Mouse (Mus musculus): Measurements from ENCODE around the gene Fanca. TPM values are rescaled to one million over a fixed set of nuclear protein-coding genes. Genes with fewer than 3 reads are reported as not detected.

The Fanca gene
- total and polyA plus RNA-seq, 3 experiments, result 26.2 to 48.7 (median 30.3) TPM

DNA sequence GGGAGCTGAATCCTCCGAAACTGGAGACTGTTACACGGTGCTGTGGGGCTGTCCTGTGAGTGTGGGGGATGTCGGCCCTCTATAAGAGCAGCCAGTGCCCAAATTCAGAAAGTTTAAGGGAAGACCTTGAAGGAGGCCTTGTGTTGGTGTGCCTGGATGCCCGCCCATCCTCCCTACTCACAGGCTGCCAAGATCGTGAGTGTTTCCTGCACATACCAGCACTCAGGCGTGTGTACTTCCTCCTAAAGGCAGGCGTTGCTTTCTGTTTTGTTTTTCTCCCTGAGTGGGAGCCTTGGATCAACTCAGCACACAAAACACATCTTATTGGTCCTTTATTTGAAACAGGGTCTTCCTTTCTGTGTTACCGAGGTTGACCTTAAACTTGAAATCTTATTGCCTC lies 23.9 kb upstream of the Fanca start:
- Histone ChIP-seq H3K9me3 (replicated peaks) (no peaks in the 10 kb centered on the region), H3K27me3 (ENCODE audit: insufficient read depth, low read length) (peaks cover 39% of the 10 kb centered on the region), H3K4me3 (ENCODE audit: low read depth, low read length) (no peak overlapping the region), H3K36me3 (replicated peaks) (no peaks in the 10 kb centered on the region), H3K4me1 (ENCODE audit: insufficient read depth, low read depth, low read length) (peaks cover 11% of the 10 kb centered on the region; the same call in 1 of the 2 replicates)
- TF ChIP-seq GATA1 (IDR thresholded peaks at IDR 0.05; ENCODE audit: borderline replicate concordance, low read length), result no peak
- TF ChIP-seq CTCF (IDR thresholded peaks at IDR 0.05; ENCODE audit: low read depth, low read length), result no peak
- TF ChIP-seq POLR2AphosphoS5 (IDR thresholded peaks at IDR 0.05; ENCODE audit: insufficient replicate concordance, low read depth, low read length), result no peak
- no peak for TF ChIP-seq GATA2 (IDR thresholded peaks at IDR 0.05; ENCODE audit: borderline replicate concordance, low read depth, low read length)
- TF ChIP-seq TAL1 (conservative IDR thresholded peaks at IDR 0.05; ENCODE audit: low read depth, low read length), result no peak
- ATAC-seq (ENCODE audit: extremely low read depth, insufficient number of reproducible peaks, low FRiP score, poor library complexity, severe bottlenecking), result no peak
- DNase-seq (ENCODE audit: low spot score), result no peak

DNA sequence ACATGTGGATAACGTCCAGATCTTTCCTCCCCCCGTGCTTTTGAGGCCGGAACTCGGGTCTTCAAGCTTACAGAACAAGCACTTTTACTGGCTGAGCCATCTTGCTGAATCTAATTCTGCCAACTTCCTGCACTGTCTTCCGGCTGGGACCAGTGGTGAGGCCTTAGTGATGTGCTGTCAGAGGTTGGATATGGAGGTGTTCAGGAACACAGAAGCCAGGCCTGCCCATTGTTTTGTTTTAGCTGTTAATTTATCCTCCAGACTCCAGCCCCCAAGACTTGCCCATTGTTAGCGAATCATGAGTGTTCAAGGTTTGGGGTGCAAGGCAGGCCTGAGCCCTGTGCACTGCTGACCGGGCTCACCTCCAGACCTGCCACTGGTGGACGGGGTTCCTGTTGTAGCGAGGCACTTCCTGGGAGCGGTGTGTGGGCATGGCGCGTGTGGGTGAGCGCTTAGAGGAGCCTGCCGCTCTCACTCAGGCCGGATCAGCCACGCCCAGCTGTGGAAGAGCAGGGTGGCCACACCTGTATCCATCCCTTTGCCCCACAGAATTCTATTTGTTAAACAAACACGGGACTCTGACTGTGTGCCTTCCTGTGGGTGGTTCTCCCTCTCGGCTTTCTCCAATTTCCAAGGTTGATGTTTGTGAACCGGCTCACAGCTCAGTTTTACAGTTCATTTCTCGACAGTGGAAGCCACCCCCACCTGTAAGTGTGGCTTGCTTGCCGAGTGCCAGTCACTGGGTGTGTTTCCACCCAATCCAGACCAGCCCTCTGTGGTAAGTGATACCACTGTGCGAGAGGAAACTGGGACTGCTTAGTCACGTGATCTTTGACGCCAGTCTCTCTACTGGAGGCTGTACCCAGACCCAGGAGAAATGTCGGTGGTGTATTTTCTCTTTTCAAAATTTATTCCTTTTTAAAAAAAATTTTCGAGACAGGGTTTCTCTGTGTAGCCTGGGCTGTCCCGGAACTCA lies 23.0 kb upstream of the Fanca start:
- Histone ChIP-seq H3K4me1 (ENCODE audit: insufficient read depth, low read depth, low read length) (peaks cover 11% of the 10 kb centered on the region; the same call in 1 of the 2 replicates), H3K36me3 (replicated peaks) (no peaks in the 10 kb centered on the region), H3K4me3 (ENCODE audit: low read depth, low read length) (no peak overlapping the region), H3K27me3 (ENCODE audit: insufficient read depth, low read length) (peaks cover 38% of the 10 kb centered on the region), H3K9me3 (replicated peaks) (no peaks in the 10 kb centered on the region)
- DNase-seq (ENCODE audit: low spot score) (no peak), ATAC-seq (ENCODE audit: extremely low read depth, insufficient number of reproducible peaks, low FRiP score, poor library complexity, severe bottlenecking) (no peak)
- no peak for TF ChIP-seq TAL1 (conservative IDR thresholded peaks at IDR 0.05; ENCODE audit: low read depth, low read length)
- TF ChIP-seq GATA1 (IDR thresholded peaks at IDR 0.05; ENCODE audit: borderline replicate concordance, low read length), result no peak
- TF ChIP-seq POLR2AphosphoS5 (IDR thresholded peaks at IDR 0.05; ENCODE audit: insufficient replicate concordance, low read depth, low read length), result no peak
- no peak for TF ChIP-seq GATA2 (IDR thresholded peaks at IDR 0.05; ENCODE audit: borderline replicate concordance, low read depth, low read length)
- TF ChIP-seq CTCF (IDR thresholded peaks at IDR 0.05; ENCODE audit: low read depth, low read length), result no peak

DNA sequence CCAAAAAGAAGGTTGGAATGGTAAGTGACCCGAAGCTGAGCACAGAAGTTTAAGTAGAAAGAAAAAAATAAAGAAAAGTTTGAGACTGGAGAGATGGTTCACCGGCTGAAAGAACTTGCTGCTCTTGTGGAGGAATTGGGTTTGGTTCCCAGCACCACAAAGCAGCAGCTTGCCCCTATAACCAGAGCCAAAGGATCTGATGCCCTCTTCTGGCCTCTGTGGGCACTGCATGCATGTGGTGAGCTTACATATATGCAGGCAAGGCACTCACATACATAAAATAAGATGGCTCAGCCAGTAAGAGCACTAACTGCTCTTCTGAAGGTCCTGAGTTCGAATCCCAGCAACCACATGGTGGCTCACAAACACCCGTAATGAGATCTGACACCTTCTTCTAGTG lies 21.7 kb upstream of the Fanca start:
- DNase-seq (ENCODE audit: low spot score), result no peak

GRCm38 (mm10) chr8:123337475-123337874 lies 19.1 kb upstream of the Fanca start:
- H3K4me3 ChIP-seq (ENCODE audit: low read depth, low read length), result no peak overlapping the region
- no peaks in the 10 kb centered on the region for H3K36me3 ChIP-seq (replicated peaks)
- peaks cover 44% of the 10 kb centered on the region for H3K27me3 ChIP-seq (ENCODE audit: insufficient read depth, low read length)
- TF ChIP-seq GATA2 (IDR thresholded peaks at IDR 0.05; ENCODE audit: borderline replicate concordance, low read depth, low read length) (no peak), CTCF (IDR thresholded peaks at IDR 0.05; ENCODE audit: low read depth, low read length) (no peak), POLR2AphosphoS5 (IDR thresholded peaks at IDR 0.05; ENCODE audit: insufficient replicate concordance, low read depth, low read length) (no peak), GATA1 (IDR thresholded peaks at IDR 0.05; ENCODE audit: borderline replicate concordance, low read length) (no peak), TAL1 (conservative IDR thresholded peaks at IDR 0.05; ENCODE audit: low read depth, low read length) (no peak)
- DNase-seq (ENCODE audit: low spot score) (no peak), ATAC-seq (ENCODE audit: extremely low read depth, insufficient number of reproducible peaks, low FRiP score, poor library complexity, severe bottlenecking) (no peak)
- peaks cover 13% of the 10 kb centered on the region for H3K4me1 ChIP-seq (ENCODE audit: insufficient read depth, low read depth, low read length)
- H3K9me3 ChIP-seq (replicated peaks), result no peaks in the 10 kb centered on the region

More for the DNA sequence above, 21.7 kb upstream of the Fanca start:
- H3K4me1 ChIP-seq (ENCODE audit: insufficient read depth, low read depth, low read length), result peaks cover 8% of the 10 kb centered on the region; the same call in 1 of the 2 replicates
- no peaks in the 10 kb centered on the region for H3K9me3 ChIP-seq (replicated peaks)
- TF ChIP-seq CTCF (IDR thresholded peaks at IDR 0.05; ENCODE audit: low read depth, low read length) (no peak), TAL1 (conservative IDR thresholded peaks at IDR 0.05; ENCODE audit: low read depth, low read length) (no peak), POLR2AphosphoS5 (IDR thresholded peaks at IDR 0.05; ENCODE audit: insufficient replicate concordance, low read depth, low read length) (no peak), GATA2 (IDR thresholded peaks at IDR 0.05; ENCODE audit: borderline replicate concordance, low read depth, low read length) (no peak)
- ATAC-seq (ENCODE audit: extremely low read depth, insufficient number of reproducible peaks, low FRiP score, poor library complexity, severe bottlenecking), result no peak
- H3K27me3 ChIP-seq (ENCODE audit: insufficient read depth, low read length), result peaks cover 35% of the 10 kb centered on the region
- no peak overlapping the region for H3K4me3 ChIP-seq (ENCODE audit: low read depth, low read length)
- H3K36me3 ChIP-seq (replicated peaks), result no peaks in the 10 kb centered on the region

DNA sequence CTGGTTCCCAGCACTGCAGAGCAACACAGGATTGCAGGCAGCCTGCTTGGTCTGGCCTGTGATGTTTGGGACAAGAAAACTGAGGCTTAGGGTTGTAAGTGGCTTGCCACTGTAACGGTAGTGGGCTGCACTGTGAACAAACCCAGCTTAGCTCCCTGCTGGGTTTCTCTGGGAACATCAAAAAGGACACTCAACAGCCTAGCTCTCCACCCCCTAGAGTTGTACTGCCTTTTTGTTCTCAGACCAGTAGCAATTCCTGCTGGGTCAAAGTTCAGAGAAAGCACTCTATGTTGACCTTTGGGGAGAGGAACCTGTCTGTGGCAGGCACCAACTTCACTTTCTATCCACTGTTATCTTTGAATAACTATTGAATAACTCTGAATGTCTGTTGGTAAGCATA lies 16.1 kb upstream of the Fanca start:
- ATAC-seq (ENCODE audit: extremely low read depth, insufficient number of reproducible peaks, low FRiP score, poor library complexity, severe bottlenecking) (no peak), DNase-seq (ENCODE audit: low spot score) (no peak)
- TF ChIP-seq GATA2 (IDR thresholded peaks at IDR 0.05; ENCODE audit: borderline replicate concordance, low read depth, low read length) (no peak), TAL1 (conservative IDR thresholded peaks at IDR 0.05; ENCODE audit: low read depth, low read length) (no peak), GATA1 (IDR thresholded peaks at IDR 0.05; ENCODE audit: borderline replicate concordance, low read length) (no peak), POLR2AphosphoS5 (IDR thresholded peaks at IDR 0.05; ENCODE audit: insufficient replicate concordance, low read depth, low read length) (no peak), CTCF (IDR thresholded peaks at IDR 0.05; ENCODE audit: low read depth, low read length) (no peak)
- Histone ChIP-seq H3K9me3 (replicated peaks) (no peaks in the 10 kb centered on the region), H3K36me3 (replicated peaks) (no peaks in the 10 kb centered on the region), H3K4me1 (ENCODE audit: insufficient read depth, low read depth, low read length) (peaks cover 19% of the 10 kb centered on the region), H3K4me3 (ENCODE audit: low read depth, low read length) (no peak overlapping the region), H3K27me3 (ENCODE audit: insufficient read depth, low read length) (peaks cover 46% of the 10 kb centered on the region)

DNA sequence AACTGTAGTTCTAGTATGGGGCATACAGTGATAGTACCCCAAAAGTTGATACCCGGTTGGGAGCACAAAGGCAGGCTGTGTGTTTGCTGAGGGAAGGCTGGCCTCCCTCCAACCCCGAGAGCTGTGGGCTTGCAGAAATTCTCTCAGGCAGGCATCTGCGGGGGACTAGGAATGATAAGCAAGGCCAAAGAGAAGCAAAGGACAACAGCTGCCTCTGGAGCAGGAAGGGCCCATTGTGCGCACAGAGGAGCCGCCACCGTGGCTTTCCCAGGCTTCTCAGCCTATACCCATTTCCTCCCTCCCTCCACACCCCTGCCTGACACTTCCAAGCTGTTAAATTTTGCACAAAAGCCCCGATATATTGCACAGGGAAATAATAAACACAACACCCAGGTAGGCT lies 15.5 kb upstream of the Fanca start:
- ATAC-seq (ENCODE audit: extremely low read depth, insufficient number of reproducible peaks, low FRiP score, poor library complexity, severe bottlenecking) (no peak), DNase-seq (ENCODE audit: low spot score) (no peak)
- Histone ChIP-seq H3K27me3 (ENCODE audit: insufficient read depth, low read length) (peaks cover 46% of the 10 kb centered on the region), H3K4me1 (ENCODE audit: insufficient read depth, low read depth, low read length) (peaks cover 21% of the 10 kb centered on the region), H3K9me3 (replicated peaks) (no peaks in the 10 kb centered on the region), H3K4me3 (ENCODE audit: low read depth, low read length) (no peak overlapping the region), H3K36me3 (replicated peaks) (no peaks in the 10 kb centered on the region)
- TF ChIP-seq GATA2 (IDR thresholded peaks at IDR 0.05; ENCODE audit: borderline replicate concordance, low read depth, low read length) (no peak), CTCF (IDR thresholded peaks at IDR 0.05; ENCODE audit: low read depth, low read length) (no peak), GATA1 (IDR thresholded peaks at IDR 0.05; ENCODE audit: borderline replicate concordance, low read length) (no peak), POLR2AphosphoS5 (IDR thresholded peaks at IDR 0.05; ENCODE audit: insufficient replicate concordance, low read depth, low read length) (no peak), TAL1 (conservative IDR thresholded peaks at IDR 0.05; ENCODE audit: low read depth, low read length) (no peak)
